Mouse (Mus musculus) intestine, embryonic 16.5 days (tissue): Measurements from ENCODE around the gene Mxd1. TPM values are rescaled to one million over a fixed set of nuclear protein-coding genes. Genes with fewer than 3 reads are reported as not detected.

ENCODE experiments used
- ATAC-seq: fragments of 200-750 bp; cut with Nextera tagmentation; 2 replicates; pipeline ENCODE4 v1.8.0; 2017; ENCODE audit warnings: moderate TSS enrichment, moderate library complexity
- H3K27ac ChIP-seq: fragments of 300-500 bp; sonication (generic); 2 replicates; pipeline ENCODE4 v1.5.1; 2014; ENCODE audit warnings: mild to moderate bottlenecking, low read length
- H3K27me3 ChIP-seq: fragments of 300-500 bp; sonication (generic); replicated peaks from 2 replicates; pipeline ENCODE4 v1.6.1; 2014; ENCODE audit warnings: low read length, control low read depth, mixed read lengths; ENCODE audit not compliant: control insufficient read depth, insufficient read depth
- H3K36me3 ChIP-seq: fragments of 300-500 bp; sonication (generic); 2 replicates; pipeline ENCODE4 v1.6.1; 2014; ENCODE audit warnings: low read length, control low read depth; ENCODE audit not compliant: control insufficient read depth, insufficient read depth
- H3K4me1 ChIP-seq: fragments of 300-500 bp; sonication (generic); 2 replicates; pipeline ENCODE4 v1.6.1; 2014; ENCODE audit warnings: low read length, control low read depth, mixed read lengths; ENCODE audit not compliant: control insufficient read depth, insufficient read depth
- H3K4me2 ChIP-seq: fragments of 300-500 bp; sonication (generic); 2 replicates; pipeline ENCODE4 v1.6.1; 2014; ENCODE audit warnings: low read depth, low read length, control low read depth
- H3K4me3 ChIP-seq: fragments of 300-500 bp; sonication (generic); 2 replicates; pipeline ENCODE4 v1.5.1; 2014; ENCODE audit warnings: mild to moderate bottlenecking, low read length
- H3K9ac ChIP-seq: fragments of 300-500 bp; sonication (generic); 2 replicates; pipeline ENCODE4 v1.6.1; 2014; ENCODE audit warnings: low read depth, low read length
- H3K9me3 ChIP-seq: fragments of 300-500 bp; sonication (generic); 2 replicates; pipeline ENCODE4 v1.6.1; 2016; ENCODE audit warnings: low read length, control low read depth; ENCODE audit not compliant: control insufficient read depth
- WGBS: fragments of 180-500 bp; shearing (Covaris S2); extraction: QIAGEN DNeasy Blood & Tissue Kit; methylation state at CpG from one replicate; pipeline ENCODE4 v1.1.7; 2014; 5-methylcytosine and 5-hydroxymethylcytosine counted together
- polyA plus RNA-seq: library from polyadenylated mRNA; unstranded; fragments of >200 nt; fragmentation: Nextera tagmentation; extraction: Ambion mirVana; gene quantifications from 2 replicates; pipeline ENCODE4 v1.2.1, GENCODE M21; 2015

Mxd1 gene
- polyA plus RNA-seq, 1 experiment from 2014 or later, result 15.0 TPM

DNA sequence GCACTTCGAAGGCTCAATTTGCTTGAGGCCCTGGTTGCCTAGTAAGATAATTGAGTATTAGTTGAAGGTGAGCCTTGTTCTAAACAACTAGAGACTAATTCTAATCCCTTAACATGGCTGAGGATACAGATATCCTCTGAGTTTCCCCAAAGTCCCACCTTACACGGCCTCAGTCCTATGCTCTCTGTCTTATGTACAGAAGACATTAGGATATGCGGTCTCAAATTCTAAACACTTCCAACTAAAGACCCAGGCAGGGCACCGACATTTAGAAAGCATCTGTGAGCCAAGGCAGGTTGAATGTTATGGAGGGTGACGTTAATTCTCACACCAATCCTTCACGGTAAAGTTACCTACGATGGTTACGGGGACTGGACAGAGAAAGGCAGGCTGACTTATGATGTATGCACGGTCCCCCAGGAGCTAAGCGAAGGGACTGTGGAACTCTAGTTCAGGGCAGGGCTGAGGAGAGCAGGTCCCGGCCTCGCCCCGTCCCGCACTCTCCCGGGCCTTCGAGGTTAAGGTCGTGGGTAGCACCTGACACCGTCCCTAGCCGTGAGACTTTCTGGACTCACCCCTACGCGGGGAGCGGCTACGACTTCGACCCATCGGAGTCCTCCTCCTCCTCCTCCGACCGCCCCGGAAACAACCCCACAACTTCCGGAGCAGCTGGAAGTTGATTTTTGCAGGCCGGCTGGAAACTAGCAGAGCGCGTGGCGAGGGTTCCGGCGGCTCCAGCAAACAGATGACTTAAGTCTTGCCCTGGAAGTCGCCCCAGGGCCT is 15.1 kb upstream of the Mxd1 start, which contains the start of gene Snrnp27:
Gene Snrnp27 (minus strand): TSS at position 651 of the 783 bp plus-strand sequence.
- peak within 1 kb of the TSS; percentile 75 for H3K9ac ChIP-seq
- H3K36me3 ChIP-seq, result peaks cover 16% of the 10 kb centered on the region; the same call in 1 of the 2 replicates
- no peaks in the 10 kb centered on the region for H3K27me3 ChIP-seq
- H3K9me3 ChIP-seq, result no peaks in the 10 kb centered on the region
- peak; percentile 98 for ATAC-seq
- peak within 1 kb of the TSS; percentile 50 for H3K27ac ChIP-seq
- 2% methylated on average over 36 of the region's 36 CpGs for WGBS
- 0 out of 2 replicates have a peak, but pooled peaks cover 3% of the 10 kb centered on the region for H3K4me1 ChIP-seq
- peak within 1 kb of the TSS; percentile 66 for H3K4me2 ChIP-seq
- peak within 1 kb of the TSS; percentile 60 for H3K4me3 ChIP-seq

DNA sequence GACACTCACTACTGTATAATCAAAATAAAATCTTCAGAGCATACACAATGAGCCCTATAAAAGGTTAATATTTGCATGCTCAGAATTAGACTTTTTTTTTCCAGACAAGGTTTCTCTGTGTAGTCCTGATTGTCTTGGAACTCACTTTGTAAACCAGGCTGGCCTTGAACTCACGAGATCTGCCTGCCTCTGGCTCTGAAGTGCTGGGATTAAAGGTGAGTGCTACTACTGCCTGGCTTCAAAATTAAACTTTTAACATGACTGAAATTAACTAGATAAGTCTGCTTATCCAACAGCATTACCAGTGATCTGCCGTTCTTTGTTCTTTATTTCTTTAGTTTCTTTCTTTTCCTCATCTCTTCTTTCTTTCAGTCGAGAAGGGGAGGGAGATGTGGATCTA is 12.3 kb upstream of the Mxd1 start:
- no peak overlapping the region for H3K4me3 ChIP-seq
- no peaks in the 10 kb centered on the region for H3K27me3 ChIP-seq
- H3K27ac ChIP-seq, result no peak overlapping the region
- ATAC-seq, result no peak
- no peak overlapping the region for H3K9ac ChIP-seq
- no peak overlapping the region for H3K4me2 ChIP-seq
- no peaks in the 10 kb centered on the region for H3K9me3 ChIP-seq
- WGBS, result 89% methylated on average over 3 of the region's 3 CpGs
- 0 out of 2 replicates have a peak, but pooled peaks cover 3% of the 10 kb centered on the region for H3K4me1 ChIP-seq
- peaks cover 20% of the 10 kb centered on the region; the same call in 1 of the 2 replicates for H3K36me3 ChIP-seq

DNA sequence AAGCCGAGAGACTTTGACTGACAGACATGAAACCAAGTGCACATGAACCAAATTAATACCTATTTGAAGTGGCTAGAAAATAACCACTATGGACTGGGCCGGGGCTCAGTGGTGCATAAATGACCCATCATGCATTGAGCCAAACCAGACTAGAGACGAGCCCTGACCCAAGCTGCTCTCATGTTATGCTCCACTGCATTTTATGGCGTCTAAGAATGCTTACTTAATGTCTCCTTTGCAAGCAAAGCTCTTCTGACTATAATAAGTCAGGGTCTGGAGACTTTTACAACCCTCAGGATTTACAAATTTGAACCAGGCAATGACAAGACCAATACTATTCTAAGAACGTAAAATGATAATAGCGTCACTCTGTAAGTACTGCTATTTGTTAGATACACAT is 9.4 kb upstream of the Mxd1 start:
- WGBS, result 70% methylated on average over 6 of the region's 6 CpGs
- no peak overlapping the region for H3K27ac ChIP-seq

DNA sequence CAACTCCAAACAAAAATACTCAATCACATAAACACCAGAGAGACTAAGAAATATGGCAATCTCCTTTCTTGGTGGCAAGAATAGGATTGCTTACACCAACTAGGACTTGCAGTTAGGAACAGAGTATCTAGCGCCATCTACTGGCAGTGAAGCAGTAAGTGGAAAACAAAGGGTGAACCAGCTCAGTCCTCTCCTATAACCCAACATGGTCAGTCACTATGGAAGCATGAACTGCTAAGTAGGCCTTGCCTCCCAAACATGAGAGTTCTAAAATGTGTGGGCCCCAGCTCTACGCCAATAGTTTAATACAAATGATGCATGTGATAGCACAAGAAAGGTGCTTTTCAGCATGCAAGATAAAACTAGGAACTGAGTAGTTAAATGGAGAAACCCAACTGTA is 1.9 kb upstream of the Mxd1 start:
- no peak for ATAC-seq
- H3K4me2 ChIP-seq, result no peak overlapping the region
- no peak overlapping the region for H3K9ac ChIP-seq

More for the DNA sequence above, 9.4 kb upstream of the Mxd1 start:
- Histone ChIP-seq H3K4me3 (no peak overlapping the region), H3K9ac (no peak overlapping the region), H3K27me3 (no peaks in the 10 kb centered on the region), H3K4me2 (no peak overlapping the region), H3K9me3 (no peaks in the 10 kb centered on the region), H3K36me3 (peaks cover 22% of the 10 kb centered on the region), H3K4me1 (no peaks in the 10 kb centered on the region)
- no peak for ATAC-seq

DNA sequence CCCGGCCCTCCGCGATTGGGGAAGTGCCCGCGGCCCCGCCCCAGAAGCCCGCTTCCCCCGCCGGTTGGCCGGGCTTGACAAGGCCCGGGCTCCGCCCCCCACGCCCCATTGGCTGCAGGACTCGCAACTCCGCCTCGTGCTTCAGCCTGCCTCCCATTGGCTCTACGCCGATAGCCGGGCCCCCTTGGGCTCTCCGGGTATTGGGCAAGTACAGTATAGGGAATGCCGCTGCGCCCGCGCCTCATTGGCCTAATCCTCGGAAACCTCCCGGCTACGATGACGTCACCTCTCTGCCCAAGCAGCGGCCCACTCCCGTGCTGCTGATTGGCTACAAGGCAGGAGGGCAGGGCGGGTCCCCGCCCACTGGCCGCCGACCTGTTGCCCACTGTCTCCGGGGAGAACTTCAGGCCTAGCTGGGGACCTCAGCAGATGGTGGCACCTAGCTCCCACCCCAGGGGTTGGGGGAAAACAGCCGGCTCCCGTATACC is 323 bp upstream of the Mxd1 start:
- peak overlapping the region; percentile 76 for H3K4me2 ChIP-seq
- under 1% methylated on average over 34 of the region's 37 CpGs for WGBS
- peaks cover 4% of the 10 kb centered on the region; the same call in 1 of the 2 replicates for H3K36me3 ChIP-seq
- H3K27me3 ChIP-seq, result no peaks in the 10 kb centered on the region
- peak overlapping the region; percentile 72 for H3K9ac ChIP-seq
- H3K4me1 ChIP-seq, result peaks cover 29% of the 10 kb centered on the region
- ATAC-seq, result peak; percentile 100
- H3K27ac ChIP-seq, result peak overlapping the region; percentile 38
- H3K4me3 ChIP-seq, result peak overlapping the region; percentile 81
- H3K9me3 ChIP-seq, result no peaks in the 10 kb centered on the region

More for the DNA sequence above, 1.9 kb upstream of the Mxd1 start:
- Histone ChIP-seq H3K27ac (no peak overlapping the region), H3K9me3 (no peaks in the 10 kb centered on the region), H3K4me3 (no peak overlapping the region), H3K27me3 (no peaks in the 10 kb centered on the region), H3K4me1 (peaks cover 22% of the 10 kb centered on the region), H3K36me3 (peaks cover 4% of the 10 kb centered on the region)
- WGBS, result 14% methylated on average over 2 of the region's 2 CpGs

DNA sequence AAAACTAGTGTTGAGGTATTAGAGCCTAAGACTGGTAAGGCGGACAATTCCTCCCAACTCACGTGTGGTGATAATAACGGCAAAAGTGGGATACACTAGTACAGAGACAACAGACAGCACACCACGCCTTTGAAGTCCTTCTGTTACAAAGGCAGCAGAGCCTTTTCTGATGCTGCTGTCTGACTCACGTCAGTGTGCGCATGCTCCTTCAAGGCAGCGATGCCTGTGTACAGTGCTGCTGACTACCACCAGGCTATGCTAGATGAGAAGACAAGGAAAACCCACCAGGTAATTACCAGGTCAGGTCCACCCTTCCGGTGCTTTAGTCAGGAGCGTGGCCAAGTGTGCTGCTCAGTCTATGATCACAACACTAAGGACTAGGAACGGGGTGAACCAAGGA is 1.9 kb downstream of the Mxd1 start:
- Histone ChIP-seq H3K9ac (0 out of 2 replicates have a peak overlapping the region, but pooled peaks have one; percentile 31), H3K4me3 (peak overlapping the region; percentile 1; the same call in 1 of the 2 replicates), H3K36me3 (peaks cover 7% of the 10 kb centered on the region; the same call in 1 of the 2 replicates), H3K27ac (no peak overlapping the region), H3K9me3 (no peaks in the 10 kb centered on the region), H3K27me3 (no peaks in the 10 kb centered on the region), H3K4me1 (peaks cover 29% of the 10 kb centered on the region), H3K4me2 (peak overlapping the region; percentile 70; the same call in 1 of the 2 replicates)
- no peak for ATAC-seq
- 93% methylated on average over 10 of the region's 10 CpGs for WGBS

DNA sequence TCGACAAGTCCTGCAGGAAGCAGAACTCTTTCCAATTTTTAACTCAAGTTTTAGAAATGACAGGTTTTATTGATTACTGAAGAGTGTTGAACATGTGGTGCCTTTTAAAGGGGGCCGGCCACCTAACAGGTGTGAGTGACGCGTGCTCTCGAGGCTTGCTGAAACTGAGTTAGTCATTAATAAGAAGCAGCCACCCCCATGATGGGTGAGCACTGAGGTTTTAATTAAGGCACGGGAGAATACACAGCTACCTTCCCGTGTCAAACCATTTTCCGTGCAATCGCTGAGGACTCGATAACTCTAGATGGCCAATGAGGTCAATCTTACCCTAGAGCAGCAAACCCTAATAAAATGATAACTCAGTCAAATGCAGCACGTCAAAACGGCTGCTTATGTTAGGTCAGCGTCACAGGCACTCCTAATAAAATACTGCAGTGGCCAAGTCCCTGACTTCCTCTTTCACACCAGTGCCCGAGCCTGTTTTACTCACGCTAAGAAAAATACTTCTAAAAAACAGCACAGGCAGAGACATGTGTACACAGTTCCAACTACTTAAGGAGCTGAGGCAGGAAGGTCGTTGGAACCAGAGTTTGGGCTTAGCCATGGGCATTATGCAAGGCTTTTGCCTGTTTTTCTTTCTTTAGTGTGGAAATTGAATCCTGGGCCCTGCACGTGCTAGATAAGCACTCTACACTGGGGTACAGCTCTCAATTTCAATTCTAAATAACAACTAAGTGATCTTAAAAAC is 3.2 kb downstream of the Mxd1 start:
- ATAC-seq, result no peak
- Histone ChIP-seq H3K4me1 (peaks cover 29% of the 10 kb centered on the region), H3K27ac (peak overlapping the region; percentile 30; the same call in 1 of the 2 replicates), H3K9me3 (no peaks in the 10 kb centered on the region), H3K36me3 (peaks cover 7% of the 10 kb centered on the region; the same call in 1 of the 2 replicates), H3K4me3 (no peak overlapping the region), H3K9ac (no peak overlapping the region), H3K27me3 (no peaks in the 10 kb centered on the region), H3K4me2 (no peak overlapping the region)
- 77% methylated on average over 17 of the region's 17 CpGs for WGBS

DNA sequence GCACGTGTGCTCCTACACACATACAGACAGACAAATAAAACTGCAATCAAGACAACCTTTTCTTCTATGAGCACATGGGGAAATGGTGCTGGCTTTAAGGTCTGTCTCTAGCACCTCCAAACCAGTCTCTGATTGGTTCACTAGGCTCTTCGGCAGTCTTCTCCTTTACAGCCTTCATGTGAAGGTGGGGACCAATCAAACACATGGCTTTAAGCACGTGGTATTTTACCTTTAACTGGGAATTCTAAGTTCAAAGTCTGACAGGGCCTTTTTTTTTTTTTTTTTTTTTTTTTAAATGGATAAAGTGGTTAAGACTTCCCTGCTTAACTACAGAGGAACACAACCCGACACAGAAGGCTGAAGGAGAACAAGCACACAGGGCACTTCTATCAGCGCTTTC is 3.9 kb downstream of the Mxd1 start:
- Histone ChIP-seq H3K9ac (no peak overlapping the region), H3K27ac (0 out of 2 replicates have a peak overlapping the region, but pooled peaks have one; percentile 27), H3K4me1 (peaks cover 29% of the 10 kb centered on the region), H3K9me3 (no peaks in the 10 kb centered on the region), H3K36me3 (peaks cover 7% of the 10 kb centered on the region; the same call in 1 of the 2 replicates), H3K4me2 (no peak overlapping the region), H3K4me3 (no peak overlapping the region), H3K27me3 (no peaks in the 10 kb centered on the region)
- no peak for ATAC-seq
- WGBS, result 69% methylated on average over 5 of the region's 5 CpGs
